Mouse (Mus musculus) lung, adult 2 months (tissue): ENCODE data around the gene Sdsl. TPM values are rescaled to one million over a fixed set of nuclear protein-coding genes. Genes with fewer than 3 reads are reported as not detected.

Source experiments
- DNase-seq: peaks from one replicate; pipeline ENCODE4 v3.0.0; 2022
- H3K4me1 ChIP-seq: fragments of 200-500 bp; 2 replicates; pipeline ENCODE4 v1.6.1; 2011; ENCODE audit warnings: low read length; ENCODE audit not compliant: control insufficient read depth, insufficient read depth
- H3K4me3 ChIP-seq: fragments of 200-500 bp; replicated peaks from 2 replicates; pipeline ENCODE3; 2011; ENCODE audit warnings: low read depth, mild to moderate bottlenecking, control low read depth, low read length; ENCODE audit errors: extremely low read depth
- CTCF ChIP-seq: fragments of 200-500 bp; IDR thresholded peaks from 2 replicates; pipeline ENCODE4 v1.5.1; 2011; ENCODE audit warnings: mild to moderate bottlenecking, low read length, control low read depth; ENCODE audit not compliant: insufficient read depth
- POLR2A ChIP-seq: fragments of 200-500 bp; IDR thresholded peaks from 2 replicates; pipeline ENCODE4 v1.6.1; 2011; ENCODE audit warnings: low read depth, mild to moderate bottlenecking, control low read depth, low read length, borderline replicate concordance; ENCODE audit errors: extremely low read depth
- WGBS: fragments of 180-500 bp; shearing (Covaris S2); methylation state at CpG from one replicate; pipeline ENCODE4 v1.1.7; 2018; 5-methylcytosine and 5-hydroxymethylcytosine counted together
- polyA plus RNA-seq: library from polyadenylated mRNA; depleted of rRNA; stranded (reverse); fragments of >200 nt; gene quantifications from 2 replicates; pipeline ENCODE4 v1.2.3, GENCODE M21; 2012

Sdsl gene
- polyA plus RNA-seq, 1 experiment: 2.1 TPM

DNA sequence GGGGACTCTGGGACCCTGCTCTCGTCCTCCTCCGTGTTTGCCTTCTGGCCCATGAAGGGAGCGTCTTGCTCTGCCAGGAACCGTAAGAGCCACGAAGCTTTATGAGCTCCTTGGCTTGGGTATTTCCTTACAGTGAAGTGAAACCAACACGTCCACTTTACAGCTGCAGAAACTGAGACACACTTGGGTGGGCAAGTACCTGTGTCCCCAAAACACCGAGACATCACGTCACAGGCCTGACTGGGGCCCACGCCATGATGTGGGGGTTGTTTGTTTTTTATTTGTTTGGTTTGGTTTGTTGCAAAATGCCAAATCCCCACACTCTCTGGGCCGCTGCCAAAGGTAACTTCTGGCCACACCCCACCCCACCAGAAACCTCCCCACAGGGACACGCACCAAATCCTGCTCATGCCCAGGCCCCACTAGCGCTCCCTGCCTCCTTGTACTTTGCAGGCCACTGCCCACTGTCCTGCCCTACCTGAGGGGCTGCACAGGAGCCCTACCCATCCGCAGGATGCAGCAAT lies 23.2 kb upstream of the Sdsl start:
- TF ChIP-seq CTCF (no peak), POLR2A (no peak)
- no peak for DNase-seq
- Histone ChIP-seq H3K4me1 (0 out of 2 replicates have a peak, but pooled peaks cover 2% of the 10 kb centered on the region), H3K4me3 (no peak overlapping the region)
- WGBS: 87% methylated on average over 13 of the region's 13 CpGs

DNA sequence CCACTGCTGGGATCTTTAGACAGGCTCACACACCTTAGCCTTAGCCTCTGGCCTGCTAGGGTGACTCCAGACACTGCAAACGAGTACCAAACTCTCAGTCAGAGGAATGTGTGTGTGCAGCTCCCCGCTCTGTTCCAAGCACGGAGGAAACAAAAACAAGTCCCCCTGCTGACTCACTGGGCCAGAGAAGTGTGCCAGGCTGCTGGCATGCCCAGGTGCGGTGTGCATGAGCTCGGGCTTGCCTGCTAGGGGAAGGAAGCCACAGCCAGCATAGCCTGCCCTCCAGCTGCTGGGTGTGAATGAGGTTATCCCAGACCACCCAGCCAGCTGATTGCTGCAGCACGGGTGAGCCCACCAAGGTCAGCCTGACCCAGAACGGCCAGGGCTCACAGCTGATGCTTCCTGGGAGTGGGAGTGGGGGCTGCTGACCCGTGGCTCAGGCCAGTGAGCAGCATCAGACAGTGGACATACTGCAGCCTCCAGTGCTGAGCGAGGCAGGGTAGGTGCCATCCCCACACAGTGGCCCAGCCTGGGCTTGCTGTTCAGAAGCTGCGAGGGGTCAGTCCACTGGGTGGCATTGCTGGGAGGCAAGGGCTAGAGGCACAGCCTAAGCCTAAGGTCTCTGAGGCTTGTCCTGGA lies 22.6 kb upstream of the Sdsl start:
- Histone ChIP-seq H3K4me1 (0 out of 2 replicates have a peak, but pooled peaks cover 3% of the 10 kb centered on the region), H3K4me3 (no peak overlapping the region)
- DNase-seq: no peak
- TF ChIP-seq POLR2A: no peak
- no peak for TF ChIP-seq CTCF
- 70% methylated on average over 10 of the region's 10 CpGs for WGBS

DNA sequence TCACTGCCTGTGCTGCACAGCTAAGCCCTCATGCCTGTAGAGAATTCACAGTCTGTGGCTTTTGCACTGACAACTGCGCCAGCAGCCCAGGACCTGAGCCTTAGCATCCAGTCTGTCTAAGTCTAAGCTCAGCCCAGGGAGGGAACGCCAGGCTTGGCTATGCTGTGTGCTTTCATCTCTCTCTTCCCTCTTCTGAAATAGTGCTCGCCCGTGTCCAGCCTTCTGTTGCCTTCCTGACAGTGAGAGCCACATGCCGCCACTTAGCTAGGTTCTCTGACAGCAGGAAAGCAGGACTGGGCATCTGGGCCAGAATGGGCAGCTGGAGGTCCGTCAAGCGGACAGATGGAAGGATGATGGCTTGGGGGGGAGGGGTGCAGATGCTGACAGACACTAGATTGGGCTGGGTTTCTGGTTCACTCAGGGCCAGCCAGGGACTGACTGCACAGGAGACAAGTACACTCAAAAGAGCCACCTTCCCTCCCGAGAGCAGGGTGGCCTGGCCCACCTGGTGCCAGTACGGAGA lies 21.3 kb upstream of the Sdsl start:
- DNase-seq: no peak
- Histone ChIP-seq H3K4me3 (no peak overlapping the region), H3K4me1 (0 out of 2 replicates have a peak, but pooled peaks cover 3% of the 10 kb centered on the region)
- WGBS: 91% methylated on average over 9 of the region's 9 CpGs
- TF ChIP-seq POLR2A (no peak), CTCF (no peak)

DNA sequence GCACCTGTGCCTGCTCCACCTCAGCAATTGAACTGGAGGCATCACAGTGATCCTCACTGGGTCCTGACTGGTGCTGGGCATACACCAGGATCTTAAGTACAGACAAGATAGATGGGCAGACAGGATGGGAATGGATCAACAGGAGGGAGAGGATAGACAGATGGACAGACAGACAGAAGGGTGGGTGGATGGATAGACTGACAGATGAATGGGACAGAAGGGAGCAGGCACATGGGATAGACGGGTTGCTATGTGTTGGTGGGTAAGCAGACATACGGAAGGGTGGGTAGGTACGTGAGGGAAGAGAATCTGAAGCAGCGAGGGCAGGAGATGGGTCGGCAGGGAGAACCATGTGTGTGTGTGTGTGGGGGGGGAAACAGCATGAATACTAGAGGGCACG lies 20.8 kb upstream of the Sdsl start:
- no peak for DNase-seq
- Histone ChIP-seq H3K4me1 (0 out of 2 replicates have a peak, but pooled peaks cover 3% of the 10 kb centered on the region), H3K4me3 (no peak overlapping the region)
- TF ChIP-seq CTCF (no peak), POLR2A (no peak)
- WGBS: 92% methylated on average over 6 of the region's 6 CpGs

DNA sequence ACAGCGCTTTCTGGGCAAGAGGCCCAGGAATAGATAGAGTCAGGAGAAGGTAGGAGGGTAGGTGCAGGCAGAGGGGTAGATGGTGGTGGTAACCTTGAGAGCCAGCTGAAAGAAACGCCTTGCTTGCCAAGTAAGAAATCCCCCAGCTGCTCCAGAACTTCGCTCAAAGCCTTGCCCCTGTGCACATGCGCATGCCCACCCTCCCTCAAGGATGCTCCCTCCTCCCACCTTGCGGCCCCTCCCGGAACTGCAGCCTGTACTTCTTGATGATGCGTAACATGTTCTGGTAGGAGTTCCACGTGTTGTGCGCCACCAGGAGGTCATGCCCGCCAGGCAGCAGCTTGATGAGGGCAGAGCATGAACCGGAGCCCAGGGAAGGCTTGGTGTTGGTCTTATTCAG lies 19.8 kb upstream of the Sdsl start:
- TF ChIP-seq POLR2A (no peak), CTCF (no peak)
- no peak for DNase-seq
- Histone ChIP-seq H3K4me1 (0 out of 2 replicates have a peak, but pooled peaks cover 3% of the 10 kb centered on the region), H3K4me3 (no peak overlapping the region)
- 79% methylated on average over 11 of the region's 11 CpGs for WGBS

DNA sequence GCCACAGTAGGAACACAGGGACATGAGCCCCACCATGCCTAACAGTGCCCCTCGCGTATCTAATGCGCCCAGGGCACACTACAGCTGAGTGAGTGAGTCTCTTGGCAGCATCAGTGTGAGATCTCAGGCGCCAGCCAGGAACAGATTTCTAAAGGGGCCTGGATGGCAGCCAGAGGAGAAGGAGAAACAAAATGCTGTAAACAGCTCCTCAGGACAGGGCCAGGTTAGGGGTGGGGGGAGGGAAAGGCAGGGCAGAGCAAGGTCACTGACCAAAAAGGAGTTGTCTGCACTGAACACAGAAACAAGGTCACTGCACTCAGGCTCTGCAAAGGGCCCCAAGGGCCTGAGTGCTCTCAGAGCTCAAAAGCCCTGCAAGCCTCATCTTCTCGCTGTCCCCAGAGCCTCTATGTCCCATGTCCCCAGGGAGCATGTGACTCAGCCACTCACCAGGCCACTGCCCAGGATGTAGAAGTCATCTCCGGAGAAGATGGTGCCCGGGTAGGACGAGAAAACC lies 18.1 kb upstream of the Sdsl start:
- no peak for DNase-seq
- no peak for TF ChIP-seq POLR2A
- TF ChIP-seq CTCF: no peak
- 36% methylated on average over 8 of the region's 8 CpGs for WGBS

DNA sequence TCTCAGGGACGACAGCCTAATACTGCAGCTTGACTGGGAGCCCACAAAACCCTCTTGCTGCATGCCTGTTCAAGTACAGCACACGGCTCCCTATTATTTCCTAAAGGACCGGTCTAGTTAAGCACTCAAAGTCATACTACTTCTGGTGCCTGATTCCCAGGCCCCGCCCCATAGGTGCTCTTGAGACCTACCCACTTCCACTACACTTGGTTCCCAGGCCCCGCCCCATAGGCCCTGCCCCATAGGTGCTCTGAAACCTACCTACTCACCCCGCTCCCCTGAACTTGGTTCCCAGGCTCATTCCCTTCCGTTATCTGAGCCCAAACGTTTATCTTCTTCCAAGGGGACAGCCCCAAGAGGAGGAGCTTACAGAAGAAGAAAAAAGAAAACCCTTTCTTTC lies 15.2 kb upstream of the Sdsl start:
- TF ChIP-seq POLR2A: no peak
- no peak for TF ChIP-seq CTCF
- no peak for DNase-seq
- H3K4me1 ChIP-seq: 0 out of 2 replicates have a peak, but pooled peaks cover 3% of the 10 kb centered on the region
- 82% methylated on average over 8 of the region's 8 CpGs for whole genome bisulfite sequencing
- H3K4me3 ChIP-seq: no peak overlapping the region

More for the DNA sequence above, 18.1 kb upstream of the Sdsl start:
- no peak overlapping the region for H3K4me3 ChIP-seq
- 0 out of 2 replicates have a peak, but pooled peaks cover 3% of the 10 kb centered on the region for H3K4me1 ChIP-seq

DNA sequence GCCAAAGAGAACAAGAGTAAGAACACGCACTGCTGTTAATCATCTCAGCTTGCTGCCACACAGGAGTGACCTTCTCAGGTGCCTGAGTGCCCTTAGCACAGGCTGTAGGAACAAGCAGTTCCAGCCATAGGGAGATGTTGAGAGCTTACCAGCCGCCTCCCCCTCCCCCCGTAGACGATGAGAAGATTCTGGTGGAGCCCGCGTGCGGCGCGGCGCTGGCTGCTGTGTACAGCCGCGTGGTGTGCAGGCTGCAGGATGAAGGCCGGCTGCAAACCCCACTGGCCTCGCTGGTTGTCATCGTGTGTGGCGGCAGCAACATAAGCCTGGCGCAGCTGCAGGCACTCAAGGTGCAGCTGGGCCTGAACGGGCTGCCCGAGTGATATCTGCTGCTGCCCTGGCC lies 10.8 kb upstream of the Sdsl start:
- WGBS: 80% methylated on average over 19 of the region's 19 CpGs
- no peak for DNase-seq
- H3K4me1 ChIP-seq: no peaks in the 10 kb centered on the region
- no peak overlapping the region for H3K4me3 ChIP-seq
- no peak for TF ChIP-seq CTCF
- TF ChIP-seq POLR2A: no peak

DNA sequence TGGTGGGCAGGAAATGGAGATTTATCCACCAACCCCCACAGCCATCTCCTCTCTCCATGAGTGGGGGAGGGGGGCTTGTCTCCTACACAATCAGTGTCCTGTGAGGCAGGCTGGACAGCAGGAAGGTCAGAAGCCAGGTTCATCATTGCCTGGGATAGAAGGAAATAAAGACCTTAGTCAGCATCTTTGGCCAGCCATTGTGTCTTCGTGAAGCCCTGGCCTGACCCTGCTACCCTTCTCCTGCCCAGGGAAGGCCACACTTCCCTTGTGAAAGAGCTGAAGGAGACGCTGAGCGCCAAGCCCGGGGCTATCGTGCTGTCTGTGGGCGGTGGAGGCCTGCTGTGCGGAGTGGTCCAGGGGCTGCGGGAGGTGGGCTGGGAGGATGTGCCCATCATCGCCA lies 8.6 kb upstream of the Sdsl start:
- no peak for DNase-seq
- TF ChIP-seq CTCF: no peak
- TF ChIP-seq POLR2A: no peak
- no peaks in the 10 kb centered on the region for H3K4me1 ChIP-seq
- 61% methylated on average over 9 of the region's 9 CpGs for WGBS
- H3K4me3 ChIP-seq: no peak overlapping the region

DNA sequence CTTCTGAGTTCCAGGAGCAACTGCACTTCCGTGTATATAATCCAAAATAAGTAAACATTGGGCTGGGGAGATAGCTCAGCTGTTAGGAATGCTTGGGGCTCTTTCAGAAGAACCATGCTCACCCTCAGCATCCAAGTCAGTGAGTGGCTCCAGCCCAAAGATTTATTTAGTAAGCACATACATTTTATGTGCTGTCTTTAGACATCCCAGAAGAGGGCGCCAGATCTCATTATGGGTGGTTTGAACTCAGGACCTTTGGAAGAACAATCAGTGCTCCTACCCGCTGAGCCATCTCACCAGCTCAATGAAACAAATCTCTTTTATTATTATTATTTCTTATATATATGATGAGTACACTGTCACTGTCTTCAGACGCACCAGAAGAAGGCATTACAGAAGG lies 6.9 kb upstream of the Sdsl start:
- DNase-seq: no peak
- WGBS: 56% methylated on average over 4 of the region's 4 CpGs
- TF ChIP-seq CTCF (no peak), POLR2A (no peak)
- H3K4me3 ChIP-seq: no peak overlapping the region
- no peaks in the 10 kb centered on the region for H3K4me1 ChIP-seq
